Mouse (Mus musculus) megakaryocyte, adult 5-6 weeks (primary cell): Measurements from ENCODE around the gene Sema4d. TPM values are rescaled to one million over a fixed set of nuclear protein-coding genes. Genes with fewer than 3 reads are reported as not detected.

ENCODE experiments used
- ATAC-seq: 2 replicates; pipeline ENCODE4 v1.8.0; 2016; ENCODE audit warnings: mild to moderate bottlenecking, inconsistent platforms; ENCODE audit not compliant: poor library complexity, severe bottlenecking
- total RNA-seq, 2 experiments: library from RNA; stranded (forward) in 1 of 2; stranded (reverse) in 1 of 2; fragments of 153-499, 151-499 nt in 1 of 2; fragments of 221-1000, 200-1000 nt in 1 of 2; gene quantifications; 2 replicates each; pipeline versions ENCODE4 v1.2.3 to v1.2.4; 2015 to 2017

Gene Sema4d
- total RNA-seq, 2 experiments from 2014 or later, result 54.1 to 110 TPM

GRCm38 (mm10) chr13:51734556-51734955 lies 59.0 kb downstream of the Sema4d start:
- peak; percentile 80 for ATAC-seq

DNA sequence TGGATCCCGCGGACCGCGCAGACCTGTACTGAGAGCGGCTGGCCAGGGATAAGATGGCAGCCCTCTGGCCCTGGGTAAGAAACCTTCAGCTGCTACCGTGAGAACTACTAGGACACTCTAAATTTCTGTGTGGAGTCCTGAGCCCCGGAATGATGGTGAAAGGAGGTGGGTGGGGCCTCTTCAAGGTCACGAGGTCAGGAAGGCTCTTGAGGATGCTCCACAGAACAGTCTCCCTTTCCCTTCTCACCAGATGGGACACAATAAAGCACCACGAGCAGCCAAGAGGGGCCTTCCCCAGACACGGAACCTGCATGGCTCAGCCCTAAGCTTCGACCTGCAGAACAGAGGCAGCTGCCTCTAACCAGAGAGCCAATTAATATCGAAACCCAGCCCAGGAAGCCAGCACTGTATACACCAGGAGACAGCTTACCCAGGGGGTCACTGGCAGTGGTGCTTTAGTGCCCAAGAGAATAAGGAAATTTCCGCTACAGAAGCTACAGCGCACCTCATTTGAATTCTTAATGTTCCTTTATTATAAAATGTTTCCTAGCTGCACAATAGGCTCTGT lies 61.4 kb downstream of the Sema4d start:
- ATAC-seq, result no peak

- no peak for ATAC-seq
Measured at GRCm38 (mm10) chr13:51731474-51731873, 62.1 kb downstream of the Sema4d start.

GRCm38 (mm10) chr13:51729887-51730361 lies 63.6 kb downstream of the Sema4d start:
- ATAC-seq, result no peak

GRCm38 (mm10) chr13:51727364-51727763 lies 66.2 kb downstream of the Sema4d start:
- no peak for ATAC-seq

DNA sequence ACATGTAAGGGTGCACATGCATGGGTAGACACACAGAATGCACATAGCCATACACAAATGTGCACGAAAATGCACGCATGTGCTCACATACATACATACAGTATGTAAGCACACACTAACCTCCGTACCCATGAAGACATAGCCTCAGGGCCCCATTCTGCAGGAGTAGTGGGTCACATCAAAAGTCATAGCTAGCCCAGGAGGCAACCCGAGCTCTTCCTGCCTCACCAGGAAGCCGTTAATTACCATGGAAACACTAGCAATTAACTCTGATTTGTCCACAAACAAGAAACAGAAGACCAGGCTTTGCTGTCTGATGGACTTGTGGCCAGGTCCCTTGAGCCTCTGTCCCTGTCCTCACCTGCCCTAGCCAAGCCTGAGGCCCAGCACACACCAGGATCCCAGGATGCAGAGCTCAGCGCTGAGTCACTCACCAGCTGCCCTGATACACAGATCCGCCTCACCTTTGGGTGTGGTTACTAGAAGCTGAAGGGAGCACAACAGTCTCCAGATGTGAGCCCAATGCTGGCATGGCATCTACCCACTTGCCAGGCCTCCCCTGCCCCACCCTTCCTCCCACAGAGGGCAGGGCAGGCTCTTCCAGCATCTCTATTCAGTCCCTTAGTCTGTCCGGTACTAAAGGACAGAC lies 67.5 kb downstream of the Sema4d start:
- peak; percentile 24; the same call in 1 of the 2 replicates for ATAC-seq

GRCm38 (mm10) chr13:51725446-51725845 lies 68.1 kb downstream of the Sema4d start:
- no peak for ATAC-seq

GRCm38 (mm10) chr13:51724566-51724965 lies 69.0 kb downstream of the Sema4d start:
- ATAC-seq, result no peak

DNA sequence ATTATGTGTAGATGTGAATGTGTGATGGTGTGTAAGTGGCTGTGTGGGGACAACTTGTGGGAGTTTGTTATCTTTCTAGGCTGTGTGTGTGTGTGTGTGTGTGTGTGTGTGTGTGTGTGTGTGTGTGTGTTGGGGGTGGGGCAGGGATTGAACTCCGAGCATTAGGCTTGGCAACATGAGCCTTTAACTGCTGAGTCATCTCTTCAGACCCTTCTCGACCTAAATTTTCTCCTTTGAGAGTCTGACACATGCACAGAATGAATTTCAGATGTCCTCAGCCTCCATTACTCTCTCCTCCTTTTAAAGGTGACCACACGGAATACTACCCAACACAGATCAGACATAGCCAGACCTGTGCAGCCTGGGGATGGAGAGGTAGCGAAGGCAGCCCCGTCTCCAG lies 70.4 kb downstream of the Sema4d start:
- no peak for ATAC-seq

DNA sequence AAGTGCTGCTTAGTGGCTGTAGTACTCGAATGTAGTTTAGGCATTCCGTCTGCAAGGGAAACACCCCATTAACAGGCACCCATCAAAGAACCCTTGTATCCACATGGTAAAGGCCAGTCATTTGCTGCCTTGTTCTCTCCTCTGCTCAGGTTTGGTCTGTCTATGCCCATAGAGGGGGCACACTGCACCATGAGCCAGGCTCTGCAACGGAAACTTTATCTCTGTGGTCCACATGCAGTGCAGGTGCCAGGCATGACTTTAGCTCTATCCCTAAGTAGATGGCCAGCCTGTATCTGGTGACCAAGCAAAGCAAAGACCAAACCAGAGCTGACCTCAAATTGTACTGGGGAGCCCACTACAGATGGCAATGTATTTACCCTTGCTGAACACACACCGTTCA lies 73.0 kb downstream of the Sema4d start:
- no peak for ATAC-seq

DNA sequence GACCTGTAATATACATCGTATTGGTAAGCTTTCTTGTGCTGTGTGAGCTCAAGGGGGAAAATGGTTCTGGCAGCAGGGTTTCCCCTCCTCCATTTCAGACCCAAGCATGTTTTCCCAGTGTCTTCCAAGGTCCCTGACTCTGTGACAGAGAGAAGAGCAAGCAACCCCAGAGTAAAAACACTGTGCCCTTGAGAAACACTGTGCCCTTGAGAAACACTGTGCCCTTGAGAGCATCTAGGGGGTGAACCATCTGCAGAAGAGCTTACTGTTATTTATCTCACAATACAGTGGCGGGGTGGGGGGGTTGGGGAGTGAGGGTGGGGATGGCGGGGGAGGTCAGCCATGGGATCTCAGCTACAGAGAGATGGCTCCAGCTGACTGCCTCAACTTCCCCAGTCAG lies 74.3 kb downstream of the Sema4d start:
- ATAC-seq, result no peak

DNA sequence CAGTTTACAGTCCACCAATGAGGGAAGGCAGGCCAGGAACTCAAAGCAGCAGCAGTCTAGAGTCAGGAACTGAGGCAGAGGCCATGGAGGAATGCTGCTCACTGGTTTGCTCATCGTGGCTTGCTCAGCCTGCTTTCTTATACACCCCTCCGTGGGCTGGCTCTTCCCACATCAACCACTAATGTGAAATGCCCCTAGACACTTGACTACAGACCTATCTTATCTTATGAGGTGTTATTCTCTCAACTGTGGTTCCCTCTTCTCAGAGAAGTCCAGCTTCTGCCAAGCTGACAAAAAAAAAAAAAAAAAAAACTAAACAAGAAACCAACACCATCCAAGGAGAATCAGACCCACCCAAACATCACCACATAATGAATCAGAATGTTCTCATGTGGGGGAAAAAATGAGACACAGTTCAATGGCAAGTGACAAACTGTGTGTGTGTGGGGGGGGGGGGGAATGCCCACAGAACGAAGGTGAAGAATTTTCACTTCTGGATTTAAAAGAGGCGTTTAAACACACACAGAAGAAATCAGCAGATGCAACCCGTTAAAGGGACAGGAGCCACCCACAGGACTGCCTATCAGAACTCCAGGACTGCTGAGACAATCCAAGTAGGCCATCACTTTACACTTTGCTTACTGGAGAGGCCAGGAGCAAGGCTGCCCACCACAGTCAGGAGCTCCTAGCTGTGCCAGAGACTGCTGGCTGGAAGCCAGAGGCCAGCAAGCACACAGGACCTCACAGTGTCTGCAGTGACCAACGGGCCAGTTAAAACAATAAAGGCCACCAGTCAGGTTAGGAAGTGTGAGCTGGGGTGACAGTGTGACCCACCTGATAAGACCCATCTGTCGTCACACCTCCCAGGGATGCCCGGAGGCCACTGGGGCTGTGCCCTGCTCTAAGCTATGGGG lies 76.9 kb downstream of the Sema4d start:
- no peak for ATAC-seq

GRCm38 (mm10) chr13:51712022-51712421 lies 81.5 kb downstream of the Sema4d start:
- no peak for ATAC-seq

DNA sequence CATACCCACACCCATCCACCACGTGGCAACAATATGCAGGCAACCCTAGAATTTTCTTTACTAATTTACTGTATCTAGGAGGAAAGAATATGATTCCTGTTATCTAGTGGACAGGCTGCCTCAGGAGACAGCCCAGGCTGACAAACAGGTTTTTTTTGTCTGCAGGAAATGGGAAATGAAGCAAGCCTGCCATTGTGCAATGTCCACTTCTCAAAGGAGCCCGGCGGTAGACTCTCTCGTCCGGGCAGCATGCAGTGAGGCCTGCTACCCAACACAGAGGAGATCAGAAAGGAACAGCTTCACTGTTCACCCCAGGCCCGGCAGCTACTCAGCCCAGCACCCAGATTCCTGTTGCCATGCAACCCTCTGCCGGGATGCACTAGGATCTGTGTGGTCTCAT lies 82.8 kb downstream of the Sema4d start:
- ATAC-seq, result peak; percentile 94

DNA sequence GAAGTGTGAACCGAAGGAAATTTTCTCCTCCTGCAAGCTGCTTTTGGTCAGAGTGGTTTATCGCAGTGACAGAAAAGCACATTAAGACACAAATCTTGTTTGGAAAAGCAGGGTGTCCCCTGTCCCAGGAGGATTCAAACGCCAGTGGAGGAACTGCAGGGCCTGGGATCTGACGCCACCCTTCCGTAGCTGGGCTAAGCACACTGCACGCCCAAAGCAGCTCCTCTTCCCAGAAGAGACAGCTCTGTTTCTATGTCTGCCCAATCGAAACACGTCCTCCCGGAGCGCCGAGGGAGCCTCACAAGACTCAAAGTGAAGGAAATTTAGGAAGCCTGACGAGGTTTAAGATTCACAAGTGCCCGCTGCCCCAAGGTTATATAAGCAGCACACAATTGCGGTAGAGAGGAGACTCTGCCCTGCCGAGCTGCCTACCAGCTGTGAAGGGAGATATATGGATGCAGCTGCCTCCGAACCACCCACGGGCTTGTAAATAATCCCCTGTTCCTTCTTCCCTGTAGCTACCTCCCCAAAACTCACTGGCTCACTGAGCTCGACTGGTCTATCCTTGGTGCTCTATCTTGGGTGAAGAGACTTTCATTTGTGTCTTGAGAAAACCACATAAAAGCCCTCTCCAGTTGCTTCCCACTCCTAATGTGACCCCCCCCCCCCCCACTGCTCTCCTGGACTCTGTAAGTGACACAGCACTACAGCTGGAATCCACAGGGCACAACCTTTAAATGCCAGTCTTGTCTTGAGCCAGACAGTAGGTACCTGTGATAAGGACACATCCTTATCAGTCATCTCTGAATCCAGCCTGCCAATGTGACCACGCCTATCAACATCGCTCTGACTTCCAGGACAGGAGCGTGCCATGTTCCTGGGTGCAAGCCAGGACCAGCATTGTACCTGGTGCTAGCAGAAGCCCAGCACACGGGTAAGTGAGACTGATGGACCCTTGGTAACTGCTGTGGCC lies 87.4 kb downstream of the Sema4d start:
- no peak for ATAC-seq

DNA sequence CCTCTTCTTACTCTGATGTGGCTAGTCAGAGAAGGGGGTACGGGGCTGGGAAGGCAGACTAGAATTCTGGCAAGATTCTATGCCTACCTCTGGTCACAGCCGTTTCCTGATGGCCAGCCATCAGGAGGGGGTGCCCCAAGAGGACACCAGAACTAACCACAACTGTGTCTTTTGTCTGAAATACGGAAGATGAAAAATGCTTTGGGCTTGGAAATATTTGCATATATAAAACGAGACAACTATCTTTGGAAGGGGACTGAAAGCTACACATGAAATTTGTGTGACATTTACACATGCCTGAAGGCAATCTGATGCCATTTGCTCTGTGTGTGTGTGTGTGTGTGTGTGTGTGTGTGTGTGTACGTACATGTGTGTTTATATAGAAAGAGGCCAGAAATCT lies 89.7 kb downstream of the Sema4d start:
- no peak for ATAC-seq

- ATAC-seq, result no peak
Measured at GRCm38 (mm10) chr13:51698318-51698717, 95.2 kb downstream of the Sema4d start.

DNA sequence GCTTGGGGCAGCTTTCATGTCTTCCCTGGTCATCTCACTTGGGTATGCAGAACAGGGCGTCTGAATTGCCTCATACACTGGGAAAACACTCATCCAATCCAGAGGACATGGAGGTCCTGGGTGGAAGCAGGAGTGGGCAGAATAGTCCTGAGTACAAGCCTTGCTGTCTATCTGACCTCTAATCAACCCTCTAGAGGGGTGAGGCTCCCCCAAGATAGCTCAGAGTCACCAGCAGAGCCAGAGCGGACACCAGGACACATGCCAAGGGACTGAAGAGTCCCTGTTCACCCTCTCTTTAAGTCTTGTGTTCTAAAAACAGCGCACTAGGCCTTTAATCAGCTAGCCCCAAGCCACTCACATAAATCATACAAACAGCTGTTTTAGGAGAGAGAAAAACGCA lies 95.7 kb downstream of the Sema4d start:
- no peak for ATAC-seq

DNA sequence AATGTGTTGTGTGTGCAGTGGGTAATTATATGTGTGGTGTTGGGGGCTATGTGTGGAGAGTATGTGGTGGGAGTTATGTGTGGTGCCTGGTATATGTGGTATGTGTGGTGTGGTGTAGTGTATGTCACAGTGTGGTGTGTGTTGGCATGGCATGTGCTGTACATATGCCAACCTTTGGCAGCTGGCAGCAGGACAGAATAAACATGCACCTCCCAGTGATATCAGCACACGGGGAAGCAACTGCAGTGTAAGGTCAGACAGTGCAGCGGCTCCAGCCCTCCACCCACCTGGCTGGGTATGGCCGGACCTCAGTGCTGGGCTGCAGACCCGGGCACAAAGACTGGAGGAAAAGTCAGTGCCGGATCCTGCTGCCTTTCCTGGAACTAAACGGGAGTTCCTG lies 96.1 kb downstream of the Sema4d start:
- ATAC-seq, result no peak

DNA sequence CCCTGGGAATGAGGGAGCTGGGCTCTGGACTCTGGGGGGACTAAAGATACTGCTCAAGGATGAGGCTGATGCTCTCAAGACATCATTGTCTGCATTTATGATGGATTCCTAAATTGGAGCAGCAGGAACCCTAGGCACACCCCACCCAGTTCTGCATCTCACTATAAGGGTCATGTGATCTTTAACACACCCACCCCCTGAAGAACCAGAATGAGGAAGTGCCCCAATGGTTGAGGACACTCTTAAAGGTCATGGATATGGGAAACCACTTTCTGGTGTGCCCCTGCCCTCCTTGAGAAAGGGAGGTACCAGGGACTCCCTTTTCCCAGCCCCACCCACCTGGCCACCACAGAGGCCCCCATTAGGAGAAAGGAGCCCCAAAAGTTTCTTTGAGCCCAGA lies 97.1 kb downstream of the Sema4d start:
- peak; percentile 65 for ATAC-seq

DNA sequence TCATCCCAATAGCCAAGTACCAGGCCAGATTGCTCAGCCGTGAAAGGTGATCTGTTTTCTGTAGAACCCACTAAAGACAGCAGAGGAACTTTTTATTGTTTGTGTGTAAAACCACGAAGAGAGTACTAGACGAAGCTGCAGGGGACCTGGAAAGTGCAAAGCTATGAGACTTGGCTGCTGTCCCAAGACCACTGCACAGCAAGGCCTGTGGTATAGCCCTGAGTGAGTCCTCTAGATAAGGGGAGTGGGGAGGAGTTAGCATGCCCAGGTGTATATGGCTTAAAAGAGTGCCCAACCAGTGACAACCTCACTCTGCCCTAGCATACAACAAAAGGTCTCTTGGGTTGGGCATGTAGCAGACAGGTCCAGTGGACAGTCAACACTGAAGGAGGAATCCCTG lies 104.9 kb downstream of the Sema4d start:
- no peak for ATAC-seq
